Mouse (Mus musculus) layer of hippocampus, postnatal 10 days (tissue): ENCODE data around the gene Slc5a11. TPM values are rescaled to one million over a fixed set of nuclear protein-coding genes. Genes with fewer than 3 reads are reported as not detected.

ENCODE experiments used
- DNase-seq, 2 experiments: peaks; one replicate each; pipeline ENCODE4 v3.0.0; 2021; ENCODE audit warnings: low spot score in 2 of 2
- total RNA-seq, 2 experiments: library from RNA; stranded (reverse); gene quantifications; 2 replicates each; pipeline ENCODE4 v1.2.3; 2021

Slc5a11 gene
- total RNA-seq, 2 experiments from 2014 or later, result 0.25 TPM; not detected in 1

DNA sequence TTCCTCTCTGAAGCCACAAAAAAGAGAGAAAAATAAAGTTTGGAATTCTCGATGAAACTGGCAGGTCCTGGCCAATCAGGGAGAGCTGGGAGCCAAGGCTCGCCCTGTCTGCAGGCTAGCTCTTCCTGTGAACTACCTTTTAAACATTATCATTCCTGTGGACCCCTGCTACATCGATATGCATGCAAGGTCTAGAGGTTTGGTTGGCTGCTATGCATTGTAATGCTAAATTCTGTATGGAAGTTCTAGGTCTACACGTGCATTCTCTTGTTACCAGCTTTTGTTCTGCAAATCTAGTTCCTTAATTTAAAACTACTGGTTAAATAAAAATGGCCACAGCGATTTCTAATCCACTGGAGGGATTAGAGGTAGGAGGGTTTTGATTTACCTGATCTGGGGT, 3.1 kb upstream of the Slc5a11 start:
- no peak for DNase-seq

DNA sequence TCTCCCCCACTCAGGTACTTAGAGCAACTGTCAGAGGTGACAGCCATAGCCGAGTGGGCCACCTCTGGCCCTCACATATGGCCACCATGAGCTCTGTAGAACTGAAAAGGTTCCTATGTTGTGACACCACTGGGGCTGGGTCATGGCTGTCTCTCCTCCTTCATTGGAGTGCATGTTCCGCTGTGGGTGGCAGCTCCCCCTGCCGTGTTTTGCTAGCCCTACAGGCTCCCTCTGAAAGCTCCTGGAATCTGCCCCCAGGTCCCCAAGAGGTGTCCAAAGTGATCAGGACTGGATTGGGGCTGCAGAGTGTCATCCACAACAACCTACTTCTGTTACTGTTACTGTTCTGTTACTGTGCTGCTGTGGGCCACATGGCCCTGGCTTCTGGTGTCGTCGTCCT, 2.3 kb upstream of the Slc5a11 start:
- DNase-seq, result no peak

DNA sequence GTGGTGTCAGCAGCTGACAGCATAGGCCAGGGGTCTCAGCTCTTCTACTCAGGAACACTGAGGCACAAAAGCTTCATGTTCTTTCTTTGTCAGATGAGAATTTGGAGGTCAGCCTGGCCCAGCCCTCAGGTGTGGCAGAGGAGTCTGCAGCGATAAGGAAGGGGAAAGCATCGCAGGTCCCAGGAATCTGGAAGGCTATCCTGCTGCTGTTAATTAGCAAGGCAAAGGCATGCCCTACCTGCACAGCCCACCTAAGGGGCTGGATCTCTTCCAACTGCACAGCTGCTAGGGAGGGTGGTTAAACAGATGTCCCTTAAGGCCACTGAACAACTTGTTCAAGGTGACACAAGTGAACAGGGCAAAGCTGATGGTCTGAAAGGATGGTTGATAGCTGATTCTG, 558 bp downstream of the Slc5a11 start:
- DNase-seq, result no peak

DNA sequence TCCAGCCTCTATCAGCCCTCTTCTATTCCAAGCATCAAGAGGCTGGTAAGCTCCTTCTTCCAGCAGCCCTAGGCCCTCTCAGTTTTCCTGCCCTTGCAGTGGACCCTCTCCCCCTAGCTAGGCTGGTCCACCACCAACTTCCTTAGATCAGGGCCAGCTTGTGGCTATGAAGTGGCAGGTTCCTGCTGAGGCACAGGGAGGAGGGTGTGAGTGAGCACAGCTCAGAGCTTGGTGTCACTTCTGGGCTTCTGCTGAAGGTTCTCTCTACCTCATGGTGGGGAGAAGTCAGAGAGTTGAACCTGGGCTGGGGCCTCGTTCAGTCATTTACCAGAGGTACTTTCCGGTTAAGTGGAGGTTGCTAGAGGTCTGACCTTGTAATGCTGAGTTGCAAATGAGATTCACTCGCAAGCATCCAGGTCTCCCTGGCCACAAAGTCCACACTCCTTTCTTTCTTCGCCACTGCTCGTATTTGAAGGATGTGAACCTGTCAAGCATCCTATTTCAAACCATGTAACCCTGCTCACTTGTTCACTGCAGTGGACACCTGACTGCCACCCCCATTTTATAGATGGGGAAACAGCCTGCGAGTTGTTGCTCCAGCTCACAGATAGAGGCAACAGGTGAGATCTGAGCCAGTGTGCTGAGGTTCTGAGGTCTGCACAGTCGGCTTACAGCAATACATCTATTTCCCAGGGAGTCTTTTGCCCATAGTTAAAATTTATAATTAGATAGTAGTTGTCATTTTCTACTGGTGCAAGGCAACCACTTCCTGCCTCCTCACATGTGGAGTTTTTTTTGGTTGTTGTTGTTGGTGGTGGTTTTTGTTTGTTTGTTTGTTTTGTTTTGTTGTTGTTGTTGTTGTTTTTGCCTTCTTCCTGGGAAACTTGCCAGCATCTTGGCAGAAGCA, 3.1 kb downstream of the Slc5a11 start:
- DNase-seq, result no peak

DNA sequence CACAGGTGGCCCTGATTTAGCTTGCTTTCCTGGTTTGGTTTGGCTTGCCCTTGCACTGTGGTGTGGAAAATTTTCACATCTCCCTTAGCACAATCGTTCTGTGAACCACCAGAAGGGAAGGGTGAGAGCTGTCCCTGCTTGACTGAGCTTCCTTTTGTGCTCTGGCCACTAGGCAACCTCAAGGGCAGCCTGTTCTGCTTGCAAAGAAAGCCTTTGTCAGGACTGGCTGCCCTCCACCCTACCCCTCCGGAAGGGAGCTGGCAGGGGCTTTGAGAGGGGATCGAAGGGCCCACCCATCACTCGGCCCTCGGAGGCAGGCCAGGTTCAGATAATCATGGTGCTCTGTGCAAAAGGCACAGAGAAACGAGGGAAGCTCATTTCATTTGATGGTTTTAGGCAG, 4.0 kb downstream of the Slc5a11 start:
- peak; percentile 45 to 49 for DNase-seq

DNA sequence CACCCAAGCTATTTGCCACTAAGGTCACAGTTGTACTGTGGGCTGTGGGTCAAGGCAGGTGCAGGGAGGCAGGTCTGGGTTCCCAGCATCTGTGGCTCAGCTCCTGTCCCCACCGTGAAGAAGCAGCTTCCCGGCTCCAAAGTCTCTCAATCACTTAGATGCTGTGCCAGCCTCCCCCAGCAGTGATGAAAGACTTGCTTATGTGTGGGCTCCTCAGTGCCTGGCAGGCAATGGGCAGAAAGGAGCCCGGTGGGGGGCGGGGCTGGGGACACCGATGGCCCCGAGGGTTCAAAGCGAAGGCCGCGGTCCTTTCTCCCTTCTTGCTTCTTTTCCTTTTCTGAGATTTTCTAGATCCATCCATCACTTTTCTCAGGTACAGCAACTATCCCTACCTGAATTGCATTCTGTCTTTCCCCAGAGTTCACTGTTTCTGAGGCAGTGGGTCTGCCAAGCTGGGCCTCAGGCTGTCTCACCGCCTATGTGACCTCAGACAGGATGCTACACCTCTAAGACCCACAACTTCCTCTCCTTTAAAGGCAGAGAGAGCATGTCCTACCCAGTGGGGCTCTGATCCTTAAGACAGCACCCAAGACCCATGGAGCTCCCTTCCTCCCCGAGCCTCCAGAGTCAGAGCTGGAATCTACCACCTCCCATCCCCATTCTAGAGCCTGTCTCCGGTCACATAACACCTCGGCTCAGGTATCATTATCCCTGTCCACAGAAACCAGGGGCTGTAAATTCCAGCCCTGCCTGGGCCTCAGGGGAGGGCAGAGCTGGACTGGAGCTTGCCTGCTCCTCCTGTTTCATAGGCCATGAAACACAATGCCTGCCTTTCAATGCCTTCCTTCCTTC, 5.4 kb downstream of the Slc5a11 start:
- DNase-seq, result peak; percentile 19 to 34

DNA sequence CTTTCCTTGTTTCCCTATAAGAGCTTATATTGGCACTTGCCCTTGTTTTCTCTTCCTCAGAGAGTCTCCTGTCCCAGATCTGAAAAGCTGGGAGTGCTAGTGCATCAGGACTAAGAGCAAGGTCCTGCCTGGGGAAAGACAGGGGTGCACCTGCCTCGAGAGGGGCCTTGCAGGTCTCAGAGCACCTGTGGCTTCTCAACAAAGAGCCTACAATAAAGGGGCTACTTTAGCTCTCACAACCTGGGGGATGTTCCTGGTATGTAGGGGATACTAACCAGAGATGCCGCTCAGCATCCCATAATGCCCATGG, 6.0 kb downstream of the Slc5a11 start:
- no peak for DNase-seq

DNA sequence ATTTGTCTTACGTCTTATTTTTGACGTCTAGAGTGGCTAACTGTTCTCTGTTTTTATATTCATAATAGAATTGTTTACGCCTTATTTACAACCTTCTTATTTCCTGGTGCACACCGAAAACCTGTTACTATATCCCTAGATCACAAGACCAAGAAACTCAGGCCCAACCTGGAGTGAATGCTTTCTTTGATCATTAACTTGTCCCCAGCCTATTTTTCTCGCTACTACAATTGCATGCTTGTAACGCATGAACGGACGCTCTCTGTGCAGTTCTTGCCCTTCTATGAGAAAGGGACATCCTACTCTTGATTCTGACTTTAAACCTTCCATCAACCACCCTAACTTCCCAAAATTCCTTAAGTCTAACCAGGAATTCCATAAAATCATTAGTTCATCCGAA, 9.5 kb downstream of the Slc5a11 start:
- DNase-seq, result no peak

DNA sequence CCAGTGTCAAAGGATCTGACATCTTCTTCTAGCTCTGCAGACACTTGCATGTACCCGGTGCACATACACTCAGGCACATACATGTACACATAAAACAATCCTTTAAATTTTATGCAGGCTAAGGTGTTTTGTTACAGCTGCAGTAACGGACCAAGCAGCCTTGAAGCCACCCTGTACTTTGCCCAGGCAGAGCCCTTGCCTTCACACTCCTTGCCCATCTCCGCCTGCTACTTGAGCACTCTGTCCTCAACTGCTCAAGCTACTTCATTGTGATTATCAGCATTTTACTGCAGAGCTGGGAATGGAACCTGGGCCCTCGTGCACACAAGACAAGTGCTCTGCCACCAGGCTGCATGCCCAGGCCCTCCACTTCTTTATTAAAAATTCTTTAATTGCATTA, 10.6 kb downstream of the Slc5a11 start:
- DNase-seq, result no peak

DNA sequence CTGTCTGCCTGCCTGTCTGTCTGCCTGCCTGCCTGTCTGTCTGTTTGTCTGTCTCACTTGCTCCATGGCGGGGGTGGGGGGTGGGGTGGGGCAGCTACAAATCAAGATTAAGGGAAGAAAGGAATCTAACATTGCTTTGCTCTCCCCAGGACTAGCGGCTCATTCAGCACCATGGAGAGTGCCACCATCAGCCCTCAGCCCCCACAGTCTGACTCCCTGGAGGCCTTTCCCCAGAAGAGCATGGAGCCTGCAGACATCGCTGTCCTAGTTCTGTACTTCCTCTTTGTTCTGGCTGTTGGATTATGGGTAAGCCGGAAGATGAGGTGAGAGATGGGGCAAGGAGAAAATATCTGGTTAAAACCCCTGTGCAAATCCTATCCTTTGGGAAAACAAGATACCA, 20.9 kb downstream of the Slc5a11 start:
- DNase-seq, result peak in 1 of 2 experiments; percentile 26

DNA sequence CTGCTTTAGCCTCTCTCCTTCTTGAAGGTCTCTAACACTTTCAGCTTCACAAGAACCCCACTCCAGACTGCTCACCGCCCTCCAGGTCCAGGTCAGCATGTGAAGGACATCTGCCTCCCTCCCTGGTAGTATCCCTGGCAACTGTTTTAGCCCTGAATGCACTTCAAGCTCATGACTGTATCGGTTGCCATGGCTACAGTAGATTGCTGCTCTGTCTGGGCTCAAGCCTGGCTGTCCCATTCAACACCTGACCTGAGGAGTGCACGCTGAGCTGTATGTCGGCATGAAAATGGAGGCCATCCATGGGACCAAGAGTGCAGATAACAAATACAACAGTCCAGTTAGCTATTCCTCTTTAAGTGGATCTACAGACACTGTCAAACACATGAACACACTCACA, 24.0 kb downstream of the Slc5a11 start:
- DNase-seq, result no peak

DNA sequence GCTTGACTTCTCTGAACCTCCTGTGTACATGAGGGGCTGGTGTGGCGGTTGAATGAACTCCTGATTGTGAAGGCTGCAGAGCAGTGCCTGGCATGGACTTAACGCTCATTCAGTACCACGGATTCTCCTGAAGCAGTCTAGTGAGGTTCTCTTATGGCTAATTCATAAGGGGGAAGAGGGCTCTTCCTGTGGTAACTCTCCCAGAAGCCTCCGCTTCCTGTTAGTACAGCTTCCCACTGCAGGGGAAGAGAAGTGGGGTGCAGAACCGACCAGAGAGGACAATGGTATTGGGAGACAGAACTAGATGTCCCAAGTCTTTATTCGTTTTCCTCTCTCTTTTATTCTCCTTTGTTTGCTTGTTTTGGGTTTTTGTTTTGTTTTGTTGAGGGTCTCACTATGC, 25.5 kb downstream of the Slc5a11 start:
- no peak for DNase-seq

DNA sequence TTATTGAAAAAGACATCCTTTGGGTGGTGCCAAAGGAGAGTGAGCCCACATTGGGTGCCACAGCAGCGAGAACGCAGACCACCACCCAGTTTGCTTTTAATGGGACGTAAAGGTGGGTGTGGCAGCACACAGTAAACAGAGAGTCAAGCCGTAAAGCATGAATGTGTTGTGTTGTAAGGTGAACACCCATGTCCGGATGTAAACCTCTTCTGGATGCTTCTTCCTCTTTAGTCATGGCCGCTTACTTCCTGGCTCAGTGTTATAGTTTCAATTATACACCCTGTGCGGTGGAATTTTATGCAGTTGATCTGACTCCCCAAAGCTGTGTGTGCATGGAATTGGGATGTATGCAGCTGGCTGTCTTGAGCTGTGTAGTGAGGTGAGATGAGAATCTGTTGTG, 27.7 kb downstream of the Slc5a11 start:
- DNase-seq, result no peak

DNA sequence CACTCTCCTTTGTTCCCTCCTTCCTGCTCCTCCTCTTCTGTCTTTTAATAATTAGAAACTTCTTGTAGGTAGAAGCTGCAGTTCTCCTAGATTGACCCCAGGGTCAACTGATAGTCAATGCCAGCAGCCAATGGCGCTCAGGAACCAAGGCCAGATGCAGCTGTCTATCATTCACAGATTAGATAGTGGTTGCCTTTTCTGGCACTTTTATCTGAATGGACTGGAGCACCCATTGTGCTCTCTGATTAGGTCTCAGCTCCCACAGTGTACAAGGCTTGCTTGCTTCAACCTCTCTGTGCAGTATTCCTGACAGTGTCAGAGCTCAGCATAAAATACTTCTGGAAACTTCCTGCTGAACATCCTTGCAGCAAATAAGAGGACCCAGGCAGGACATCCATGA, 30.3 kb downstream of the Slc5a11 start:
- DNase-seq, result no peak

DNA sequence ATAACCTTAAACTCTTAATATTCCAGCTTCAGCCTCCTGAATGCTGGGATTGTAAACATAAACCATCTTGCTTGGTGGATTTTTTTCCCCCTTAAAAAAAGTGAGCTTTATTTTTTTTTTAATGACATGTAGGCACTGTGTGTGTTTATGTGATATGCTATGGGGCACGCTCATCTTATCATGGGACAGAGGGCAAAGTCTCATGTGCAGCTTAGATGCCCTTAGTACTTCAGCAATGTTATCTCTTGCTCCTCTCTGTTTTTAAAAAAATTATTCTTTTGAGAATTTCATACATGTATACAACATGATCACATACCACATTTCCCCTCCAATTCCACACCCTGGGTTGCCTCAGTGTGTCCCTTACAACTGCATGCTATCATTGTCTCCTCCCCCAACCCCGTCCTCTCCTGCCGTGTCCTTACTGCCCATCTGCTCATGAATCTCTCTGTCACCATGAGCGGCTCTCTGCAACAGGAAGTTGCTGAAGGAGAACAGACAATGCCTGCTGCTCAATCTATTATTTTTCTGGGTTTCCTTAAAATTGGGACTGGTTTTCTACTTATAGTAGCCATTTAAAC, 32.0 kb downstream of the Slc5a11 start:
- DNase-seq, result no peak

DNA sequence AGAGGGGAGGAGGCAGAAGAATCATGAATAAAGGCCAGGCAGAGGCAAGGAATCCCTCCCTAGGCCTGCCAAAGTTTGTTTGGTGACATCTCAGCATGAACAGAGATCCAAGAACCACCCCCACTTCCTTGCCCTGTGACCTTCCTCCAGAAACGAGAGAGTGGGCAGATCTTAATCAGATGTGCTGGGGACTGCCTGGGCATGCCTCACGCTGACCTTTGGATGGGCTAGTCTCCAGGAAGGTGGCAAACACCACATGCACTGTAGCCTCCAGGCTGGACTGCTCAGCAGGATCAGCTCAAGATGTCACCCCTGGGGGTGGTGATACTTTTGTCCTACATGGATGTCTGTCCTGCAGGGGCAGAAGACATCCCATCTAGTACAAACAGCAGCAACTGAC, 33.6 kb downstream of the Slc5a11 start:
- DNase-seq, result no peak

DNA sequence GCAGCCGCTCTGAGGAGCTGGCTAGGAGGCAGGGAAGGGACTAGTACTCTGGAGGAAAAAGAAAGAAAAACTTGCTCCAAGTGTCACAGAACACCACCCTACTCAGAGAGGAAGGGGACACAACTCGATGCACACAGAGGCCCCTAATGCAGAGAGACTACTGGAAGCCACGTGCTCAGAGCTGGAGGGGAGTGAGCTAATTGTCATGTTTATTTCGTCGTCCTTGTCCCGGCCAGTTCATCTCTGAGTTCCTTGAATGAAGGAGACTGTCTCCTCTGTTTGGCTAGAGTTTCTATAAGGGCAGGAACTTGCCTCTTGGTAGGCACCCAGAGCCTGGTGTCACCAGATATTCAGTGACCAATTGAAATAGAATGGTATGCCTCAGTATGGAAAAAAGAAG, 36.8 kb downstream of the Slc5a11 start:
- DNase-seq, result no peak

DNA sequence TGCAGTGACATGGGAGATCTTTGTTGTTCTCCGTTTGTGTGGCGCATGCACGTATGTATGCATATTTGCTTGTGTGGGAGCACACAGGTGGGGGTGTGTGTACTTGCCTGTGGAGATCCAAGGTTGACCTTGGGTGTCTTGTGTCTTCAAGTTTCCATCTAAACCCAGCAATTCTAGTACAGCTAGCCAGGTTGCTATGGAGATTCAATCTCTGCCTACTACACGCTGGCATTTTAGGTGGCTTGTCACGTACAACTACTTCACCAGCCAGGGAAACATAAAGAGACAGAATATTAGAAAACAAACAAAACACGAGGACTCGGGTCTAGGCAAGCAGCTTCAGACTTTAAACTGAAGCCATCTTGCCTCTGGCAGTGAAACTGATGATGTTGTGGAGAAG, 38.8 kb downstream of the Slc5a11 start:
- DNase-seq, result no peak

DNA sequence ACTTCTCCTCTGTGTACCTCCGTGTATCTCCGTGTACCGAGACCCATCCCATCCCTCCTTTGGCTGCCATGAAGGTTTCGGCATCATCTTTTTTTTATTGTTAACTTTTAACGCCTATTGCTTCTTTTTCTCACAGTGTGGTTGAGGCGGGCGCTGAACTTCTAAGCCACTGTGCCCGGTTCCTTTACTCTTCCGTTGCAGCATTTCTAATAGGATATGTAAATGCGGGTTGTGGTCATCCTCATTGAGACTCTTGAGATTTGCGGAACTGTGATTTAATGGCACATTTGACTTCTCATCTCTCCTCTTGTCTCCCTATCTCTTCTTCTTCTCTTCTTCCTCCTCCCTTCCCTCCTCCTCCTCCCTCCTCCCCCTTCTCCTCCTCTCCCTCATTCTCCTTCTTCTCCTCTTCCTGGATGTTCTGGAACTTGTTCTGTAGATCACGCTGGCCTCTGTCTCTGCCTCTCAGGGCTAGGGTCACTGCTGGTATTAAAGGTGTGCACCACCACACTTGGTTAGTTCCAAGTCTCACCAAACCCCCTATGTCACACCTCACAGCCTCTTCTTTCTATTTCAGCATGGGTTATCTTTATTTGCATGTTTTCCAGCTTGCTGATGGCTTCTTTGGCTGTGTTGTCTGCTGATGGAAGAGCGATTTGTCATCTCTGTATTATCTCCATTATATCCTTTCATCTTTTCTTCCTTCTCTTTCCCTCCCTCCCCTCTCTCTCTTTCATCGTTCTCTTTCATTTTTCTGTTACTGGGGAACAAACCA, 39.8 kb downstream of the Slc5a11 start:
- DNase-seq, result no peak

DNA sequence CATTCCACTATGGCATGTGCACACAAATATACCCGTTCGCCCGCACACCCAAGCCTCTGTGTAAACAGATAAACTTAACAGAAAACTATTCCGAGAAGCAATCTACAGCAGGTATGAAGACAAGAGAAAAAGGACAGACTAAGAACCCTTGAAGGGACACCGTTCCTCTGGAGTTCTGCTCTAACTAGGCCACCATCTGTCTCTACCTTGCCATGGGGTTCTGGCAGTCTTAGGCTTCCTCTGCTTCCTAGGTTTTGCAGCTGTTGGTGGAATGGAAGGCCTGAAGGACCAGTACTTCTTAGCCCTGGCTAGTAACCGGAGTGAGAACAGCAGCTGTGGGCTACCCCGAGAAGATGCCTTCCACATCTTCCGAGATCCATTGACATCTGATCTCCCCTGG, 43.5 kb downstream of the Slc5a11 start:
- DNase-seq, result no peak

DNA sequence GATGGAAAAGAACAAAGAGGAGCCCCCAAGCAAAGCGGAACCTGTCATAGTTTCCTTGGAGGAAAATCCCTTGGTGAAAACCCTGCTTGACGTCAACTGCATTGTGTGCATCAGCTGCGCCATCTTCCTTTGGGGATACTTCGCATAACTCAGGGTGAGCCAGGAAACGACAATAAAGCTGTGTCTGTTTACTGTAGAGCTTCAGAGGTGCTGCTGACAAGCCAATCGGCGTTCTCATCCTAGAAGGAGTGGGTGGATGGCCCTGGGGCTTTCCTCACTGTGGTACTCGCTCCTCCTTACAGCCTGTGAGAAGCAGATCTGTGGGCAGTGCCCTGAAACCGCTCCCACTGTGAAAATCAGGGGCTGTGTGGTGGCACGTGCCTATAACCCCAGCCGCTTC, 58.5 kb downstream of the Slc5a11 start:
- no peak for DNase-seq
